Mouse (Mus musculus) heart, postnatal 0 days (tissue): Measurements from ENCODE around the gene Cyp3a44. TPM values are rescaled to one million over a fixed set of nuclear protein-coding genes. Genes with fewer than 3 reads are reported as not detected.
"Not testable (repeated sequence)": the region's sequence is repeated elsewhere in the genome, so short reads cannot be mapped to it uniquely, and the experiment has no call there.

Experiments used
- ATAC-seq: fragments of 200-750 bp; cut with Nextera tagmentation; 2 replicates; pipeline ENCODE4 v1.8.0; 2017; ENCODE audit warnings: low read depth, moderate number of reproducible peaks, moderate library complexity; ENCODE audit not compliant: insufficient read depth
- DNase-seq: peaks from one replicate; pipeline ENCODE4 v3.0.0-alpha.2; 2016; ENCODE audit warnings: low spot score
- H3K27ac ChIP-seq: fragments of 300-500 bp; sonication (generic); 2 replicates; pipeline ENCODE4 v1.5.1; 2014; ENCODE audit warnings: low read depth, mild to moderate bottlenecking
- H3K27me3 ChIP-seq: fragments of 300-500 bp; sonication (generic); 2 replicates; pipeline ENCODE4 v1.6.1; 2014; ENCODE audit warnings: low read length, mixed read lengths; ENCODE audit not compliant: control insufficient read depth, insufficient read depth
- H3K36me3 ChIP-seq: fragments of 300-500 bp; sonication (generic); replicated peaks from 2 replicates; pipeline ENCODE4 v1.6.1; 2014; ENCODE audit warnings: low read length, mixed read lengths; ENCODE audit not compliant: control insufficient read depth, insufficient read depth
- H3K4me1 ChIP-seq: fragments of 300-500 bp; sonication (generic); 2 replicates; pipeline ENCODE4 v1.6.1; 2014; ENCODE audit warnings: antibody characterized with exemption; ENCODE audit not compliant: control insufficient read depth, insufficient read depth
- H3K4me2 ChIP-seq: fragments of 300-500 bp; sonication (generic); 2 replicates; pipeline ENCODE4 v1.6.1; 2014; ENCODE audit warnings: low read depth, mild to moderate bottlenecking, low read length, moderate library complexity
- H3K4me3 ChIP-seq: fragments of 300-500 bp; sonication (generic); 2 replicates; pipeline ENCODE4 v1.5.1; 2014; ENCODE audit warnings: low read depth, low read length
- H3K9ac ChIP-seq: fragments of 300-500 bp; sonication (generic); replicated peaks from 2 replicates; pipeline ENCODE4 v1.6.1; 2014; ENCODE audit warnings: low read depth, low read length, mixed read lengths
- H3K9me3 ChIP-seq: fragments of 300-500 bp; sonication (generic); replicated peaks from 2 replicates; pipeline ENCODE4 v1.6.1; 2016; ENCODE audit warnings: low read length; ENCODE audit not compliant: control insufficient read depth
- WGBS: fragments of 180-500 bp; shearing (Covaris S2); extraction: QIAGEN DNeasy Blood & Tissue Kit; methylation state at CpG from one replicate; pipeline ENCODE4 v1.1.7; 2014; 5-methylcytosine and 5-hydroxymethylcytosine counted together
- polyA plus RNA-seq: library from polyadenylated mRNA; unstranded; fragments of >200 nt; fragmentation: Nextera tagmentation; extraction: Ambion mirVana; gene quantifications from 2 replicates; pipeline ENCODE4 v1.2.1, GENCODE M21; 2015
- total RNA-seq: library from RNA; depleted of rRNA; stranded (reverse); fragments of >200 nt; gene quantifications from 2 replicates; pipeline ENCODE4 v1.2.3, GENCODE M21; 2014; ENCODE audit warnings: low replicate concordance; rRNA removed

Gene Cyp3a44
- total RNA-seq (not detected in 2 replicates), polyA plus RNA-seq (not detected in 2 replicates)

DNA sequence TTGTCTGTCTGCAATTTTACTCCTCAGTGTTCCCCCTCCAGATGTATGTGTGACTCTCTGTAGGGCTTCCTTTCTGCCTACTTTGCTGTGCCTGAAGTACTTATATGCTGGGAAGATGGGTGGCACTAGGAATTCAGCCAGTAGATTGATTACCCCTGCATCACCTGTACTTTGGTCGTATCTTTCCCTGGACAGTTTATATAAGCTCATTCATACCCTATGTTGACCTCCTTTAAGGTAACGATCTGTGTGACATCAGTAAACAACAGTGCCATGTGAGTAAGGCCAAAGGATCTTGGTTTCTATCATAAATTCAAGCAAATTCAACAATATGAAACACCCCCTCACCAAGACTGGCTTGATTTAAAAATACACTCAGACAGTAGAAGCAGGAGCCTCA lies at the start of gene Cyp3a44:
TSS of gene Cyp3a44 (minus strand) at position 79 of the 400 bp plus-strand sequence.
- H3K9me3 ChIP-seq, H3K27me3 ChIP-seq, H3K4me2 ChIP-seq, ATAC-seq, H3K9ac ChIP-seq, DNase-seq, H3K4me1 ChIP-seq, H3K36me3 ChIP-seq, H3K4me3 ChIP-seq, H3K27ac ChIP-seq: not testable (repeated sequence)
- WGBS: 51% methylated on average over 2 of the region's 2 CpGs

DNA sequence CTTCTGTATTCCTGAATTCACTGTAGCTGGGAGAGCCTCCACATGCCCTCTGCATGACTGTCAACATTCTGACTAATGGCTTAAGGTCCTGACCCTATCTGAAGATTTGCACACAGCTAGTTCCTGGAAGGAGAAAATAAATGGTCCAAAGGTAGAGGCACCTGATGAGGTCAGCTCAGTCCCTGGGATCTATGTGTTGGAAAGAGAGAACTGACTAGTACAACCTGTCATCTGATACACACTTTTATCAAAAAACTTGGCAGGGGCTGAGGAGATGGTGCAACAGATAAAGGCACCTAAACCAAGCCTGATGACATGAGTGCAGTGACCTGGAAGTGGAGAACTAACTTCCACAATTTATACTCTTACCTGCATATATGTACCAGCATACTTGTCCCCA lies 5.4 kb downstream of the Cyp3a44 start:
- not testable (repeated sequence) for H3K27ac ChIP-seq, DNase-seq, H3K9ac ChIP-seq, H3K27me3 ChIP-seq, ATAC-seq, H3K4me2 ChIP-seq, H3K36me3 ChIP-seq, H3K4me1 ChIP-seq, H3K4me3 ChIP-seq
- H3K9me3 ChIP-seq: peaks cover 12% of the 10 kb centered on the region; the same call in 1 of the 2 replicates

DNA sequence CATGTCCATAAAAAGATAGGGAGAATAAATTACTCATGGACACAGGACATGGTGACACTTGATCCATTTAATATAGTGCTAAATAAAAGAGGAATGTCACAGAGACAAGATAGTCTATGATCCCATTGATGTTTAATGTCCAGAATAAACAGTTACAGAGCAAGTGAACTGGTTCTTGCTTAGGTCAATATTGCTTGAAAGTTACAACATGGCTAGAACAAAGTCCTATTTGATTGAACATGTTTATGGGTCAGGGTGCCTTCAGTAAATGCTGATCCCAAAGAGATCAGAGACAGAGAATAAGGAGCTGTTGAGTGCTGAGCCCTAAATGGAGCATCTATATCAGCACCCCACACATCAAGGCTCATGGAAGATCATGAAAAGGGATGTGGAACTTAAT lies 12.4 kb downstream of the Cyp3a44 start:
- not testable (repeated sequence) for H3K27me3 ChIP-seq, H3K4me3 ChIP-seq, H3K36me3 ChIP-seq, H3K9me3 ChIP-seq, H3K9ac ChIP-seq, H3K4me1 ChIP-seq, DNase-seq, H3K4me2 ChIP-seq, H3K27ac ChIP-seq, ATAC-seq

DNA sequence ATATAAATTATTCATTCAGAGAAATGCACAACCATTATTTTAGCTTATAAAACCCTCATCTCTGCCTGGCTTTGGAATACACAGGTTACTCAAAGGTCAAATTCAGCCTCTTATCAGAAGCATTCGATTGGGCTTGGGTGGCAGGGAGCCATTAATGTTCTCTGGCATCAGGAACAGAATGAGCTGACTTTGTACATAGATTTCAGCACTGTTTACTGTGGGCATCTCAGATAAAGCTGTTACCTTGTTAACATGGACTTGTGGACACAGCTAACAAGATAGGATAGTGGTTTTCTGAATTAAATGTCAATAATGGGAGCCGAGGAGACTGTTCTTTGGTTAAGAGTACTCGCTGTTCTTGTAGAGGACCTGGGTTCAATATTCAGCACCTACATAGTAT lies 68.2 kb downstream of the Cyp3a44 start:
- H3K4me1 ChIP-seq, H3K27me3 ChIP-seq: not testable (repeated sequence)

More for the DNA sequence above, 68.2 kb downstream of the Cyp3a44 start:
- not testable (repeated sequence) for H3K4me3 ChIP-seq, H3K9ac ChIP-seq, H3K4me2 ChIP-seq, H3K36me3 ChIP-seq, ATAC-seq, H3K9me3 ChIP-seq, DNase-seq, H3K27ac ChIP-seq
- 59% methylated on average over 3 of the region's 3 CpGs for WGBS

Other genes with a start within 250 kb of the Cyp3a44 start
- gene Cyp3a41b, start 221.1 kb downstream of the Cyp3a44 start, total RNA-seq: not detected in 2 replicates
- gene Cyp3a41b, start 221.1 kb downstream of the Cyp3a44 start, polyA plus RNA-seq: not detected in 2 replicates
- gene Cyp3a41a, start 85.7 kb downstream of the Cyp3a44 start, total RNA-seq: not detected in 2 replicates
- not detected in 2 replicates for gene Cyp3a41a, start 85.7 kb downstream of the Cyp3a44 start, polyA plus RNA-seq
- 0.15 TPM in 1 of 2 replicates, not detected in the other for gene Cyp3a11, start 74.1 kb upstream of the Cyp3a44 start, total RNA-seq
- not detected in 2 replicates for gene Cyp3a11, start 74.1 kb upstream of the Cyp3a44 start, polyA plus RNA-seq
- not detected in 2 replicates for gene Cyp3a25, start 203.7 kb upstream of the Cyp3a44 start, total RNA-seq
- gene Cyp3a25, start 203.7 kb upstream of the Cyp3a44 start, polyA plus RNA-seq: not detected in 2 replicates